Mouse (Mus musculus): ENCODE data around the gene Exoc7. TPM values are rescaled to one million over a fixed set of nuclear protein-coding genes. Genes with fewer than 3 reads are reported as not detected.

Exoc7 gene
- polyA plus RNA-seq, 1 experiment from 2014 or later, result 129 TPM

- Histone ChIP-seq H3K27ac (ENCODE audit: low read depth, low read length) (peak within 1 kb of the TSS; percentile 93), H3K4me3 (ENCODE audit: low read depth, low read length) (peak within 1 kb of the TSS; percentile 97), H3K9me3 (ENCODE audit: control insufficient read depth, low read length) (no peaks in the 10 kb centered on the region), H3K36me3 (ENCODE audit: control insufficient read depth, insufficient read depth, low read length) (peaks cover 14% of the 10 kb centered on the region; the same call in 1 of the 2 replicates), H3K27me3 (ENCODE audit: control insufficient read depth, insufficient read depth, low read length) (no peaks in the 10 kb centered on the region), H3K4me2 (ENCODE audit: low read depth, low read length) (peak within 1 kb of the TSS; percentile 70), H3K9ac (replicated peaks; ENCODE audit: low read depth, low read length) (peak within 1 kb of the TSS; percentile 82), H3K4me1 (ENCODE audit: control insufficient read depth, insufficient read depth, low read length) (peaks cover 11% of the 10 kb centered on the region)
- ATAC-seq (ENCODE audit: low read depth), result peak; percentile 99
- WGBS, result 3% methylated on average over 32 of the region's 32 CpGs
Measured at GRCm38 (mm10) chr11:116274045-116274666, 32.9 kb downstream of the Exoc7 start, which contains the start of gene Srp68. Gene Srp68 (minus strand): TSS chr11:116274217.

- Histone ChIP-seq H3K36me3 (ENCODE audit: control insufficient read depth, insufficient read depth, low read length) (peaks cover 14% of the 10 kb centered on the region; the same call in 1 of the 2 replicates), H3K4me2 (ENCODE audit: low read depth, low read length) (peak overlapping the region; percentile 70), H3K9me3 (ENCODE audit: control insufficient read depth, low read length) (no peaks in the 10 kb centered on the region), H3K27me3 (ENCODE audit: control insufficient read depth, insufficient read depth, low read length) (no peaks in the 10 kb centered on the region), H3K4me1 (ENCODE audit: control insufficient read depth, insufficient read depth, low read length) (peaks cover 11% of the 10 kb centered on the region), H3K27ac (ENCODE audit: low read depth, low read length) (peak overlapping the region; percentile 93; the same call in 1 of the 2 replicates), H3K4me3 (ENCODE audit: low read depth, low read length) (peak overlapping the region; percentile 97), H3K9ac (replicated peaks; ENCODE audit: low read depth, low read length) (peak overlapping the region; percentile 82)
- ATAC-seq (ENCODE audit: low read depth), result peak; percentile 58
- WGBS, result under 1% methylated on average over 39 of the region's 39 CpGs
Measured at GRCm38 (mm10) chr11:116273469-116274044, 33.5 kb downstream of the Exoc7 start.

- H3K9ac ChIP-seq (replicated peaks; ENCODE audit: low read depth, low read length), result peak overlapping the region; percentile 82
- 68% methylated on average over 12 of the region's 12 CpGs for WGBS
- H3K27me3 ChIP-seq (ENCODE audit: control insufficient read depth, insufficient read depth, low read length), result no peaks in the 10 kb centered on the region
- ATAC-seq (ENCODE audit: low read depth), result no peak
- no peak overlapping the region for H3K27ac ChIP-seq (ENCODE audit: low read depth, low read length)
- peak overlapping the region; percentile 97 for H3K4me3 ChIP-seq (ENCODE audit: low read depth, low read length)
- H3K36me3 ChIP-seq (ENCODE audit: control insufficient read depth, insufficient read depth, low read length), result peaks cover 18% of the 10 kb centered on the region
- peaks cover 11% of the 10 kb centered on the region for H3K4me1 ChIP-seq (ENCODE audit: control insufficient read depth, insufficient read depth, low read length)
- peak overlapping the region; percentile 70 for H3K4me2 ChIP-seq (ENCODE audit: low read depth, low read length)
- no peaks in the 10 kb centered on the region for H3K9me3 ChIP-seq (ENCODE audit: control insufficient read depth, low read length)
Measured at GRCm38 (mm10) chr11:116272589-116273468, 34.2 kb downstream of the Exoc7 start.

- ATAC-seq (ENCODE audit: low read depth), result no peak
- 87% methylated on average over 8 of the region's 8 CpGs for WGBS
- H3K36me3 ChIP-seq (ENCODE audit: control insufficient read depth, insufficient read depth, low read length), result peaks cover 44% of the 10 kb centered on the region
- H3K4me3 ChIP-seq (ENCODE audit: low read depth, low read length), result no peak overlapping the region
- peaks cover 9% of the 10 kb centered on the region for H3K4me1 ChIP-seq (ENCODE audit: control insufficient read depth, insufficient read depth, low read length)
- no peak overlapping the region for H3K27ac ChIP-seq (ENCODE audit: low read depth, low read length)
- no peak overlapping the region for H3K4me2 ChIP-seq (ENCODE audit: low read depth, low read length)
- H3K9me3 ChIP-seq (ENCODE audit: control insufficient read depth, low read length), result no peaks in the 10 kb centered on the region
- H3K27me3 ChIP-seq (ENCODE audit: control insufficient read depth, insufficient read depth, low read length), result no peaks in the 10 kb centered on the region
- H3K9ac ChIP-seq (replicated peaks; ENCODE audit: low read depth, low read length), result no peak overlapping the region
Measured at GRCm38 (mm10) chr11:116269560-116269959, 37.5 kb downstream of the Exoc7 start.

GRCm38 (mm10) chr11:116268313-116268712 is 38.7 kb downstream of the Exoc7 start:
- Histone ChIP-seq H3K4me3 (ENCODE audit: low read depth, low read length) (no peak overlapping the region), H3K9ac (replicated peaks; ENCODE audit: low read depth, low read length) (no peak overlapping the region), H3K4me1 (ENCODE audit: control insufficient read depth, insufficient read depth, low read length) (peaks cover 8% of the 10 kb centered on the region), H3K27ac (ENCODE audit: low read depth, low read length) (no peak overlapping the region), H3K36me3 (ENCODE audit: control insufficient read depth, insufficient read depth, low read length) (peaks cover 57% of the 10 kb centered on the region), H3K27me3 (ENCODE audit: control insufficient read depth, insufficient read depth, low read length) (no peaks in the 10 kb centered on the region), H3K4me2 (ENCODE audit: low read depth, low read length) (no peak overlapping the region), H3K9me3 (ENCODE audit: control insufficient read depth, low read length) (no peaks in the 10 kb centered on the region)
- 96% methylated on average over 6 of the region's 6 CpGs for WGBS
- no peak for ATAC-seq (ENCODE audit: low read depth)

- ATAC-seq (ENCODE audit: low read depth), result no peak
- Histone ChIP-seq H3K27ac (ENCODE audit: low read depth, low read length) (no peak overlapping the region), H3K36me3 (ENCODE audit: control insufficient read depth, insufficient read depth, low read length) (peaks cover 64% of the 10 kb centered on the region), H3K9ac (replicated peaks; ENCODE audit: low read depth, low read length) (no peak overlapping the region), H3K4me1 (ENCODE audit: control insufficient read depth, insufficient read depth, low read length) (peaks cover 3% of the 10 kb centered on the region), H3K4me3 (ENCODE audit: low read depth, low read length) (no peak overlapping the region), H3K27me3 (ENCODE audit: control insufficient read depth, insufficient read depth, low read length) (no peaks in the 10 kb centered on the region), H3K9me3 (ENCODE audit: control insufficient read depth, low read length) (no peaks in the 10 kb centered on the region), H3K4me2 (ENCODE audit: low read depth, low read length) (no peak overlapping the region)
- WGBS, result 85% methylated on average over 8 of the region's 8 CpGs
Measured at GRCm38 (mm10) chr11:116267637-116268036, 39.4 kb downstream of the Exoc7 start.

GRCm38 (mm10) chr11:116265850-116266249 is 41.2 kb downstream of the Exoc7 start:
- no peak overlapping the region for H3K9ac ChIP-seq (replicated peaks; ENCODE audit: low read depth, low read length)
- H3K9me3 ChIP-seq (ENCODE audit: control insufficient read depth, low read length), result no peaks in the 10 kb centered on the region
- H3K4me2 ChIP-seq (ENCODE audit: low read depth, low read length), result no peak overlapping the region
- H3K4me1 ChIP-seq (ENCODE audit: control insufficient read depth, insufficient read depth, low read length), result no peaks in the 10 kb centered on the region
- H3K36me3 ChIP-seq (ENCODE audit: control insufficient read depth, insufficient read depth, low read length), result peaks cover 78% of the 10 kb centered on the region
- 92% methylated on average over 4 of the region's 4 CpGs for WGBS
- H3K4me3 ChIP-seq (ENCODE audit: low read depth, low read length), result no peak overlapping the region
- no peak for ATAC-seq (ENCODE audit: low read depth)
- no peaks in the 10 kb centered on the region for H3K27me3 ChIP-seq (ENCODE audit: control insufficient read depth, insufficient read depth, low read length)
- H3K27ac ChIP-seq (ENCODE audit: low read depth, low read length), result no peak overlapping the region

GRCm38 (mm10) chr11:116265352-116265751 is 41.7 kb downstream of the Exoc7 start:
- no peak for ATAC-seq (ENCODE audit: low read depth)
- Histone ChIP-seq H3K4me1 (ENCODE audit: control insufficient read depth, insufficient read depth, low read length) (no peaks in the 10 kb centered on the region), H3K9me3 (ENCODE audit: control insufficient read depth, low read length) (no peaks in the 10 kb centered on the region), H3K27ac (ENCODE audit: low read depth, low read length) (no peak overlapping the region), H3K9ac (replicated peaks; ENCODE audit: low read depth, low read length) (no peak overlapping the region), H3K4me2 (ENCODE audit: low read depth, low read length) (no peak overlapping the region), H3K36me3 (ENCODE audit: control insufficient read depth, insufficient read depth, low read length) (peaks cover 83% of the 10 kb centered on the region), H3K4me3 (ENCODE audit: low read depth, low read length) (no peak overlapping the region), H3K27me3 (ENCODE audit: control insufficient read depth, insufficient read depth, low read length) (no peaks in the 10 kb centered on the region)
- WGBS, result 93% methylated on average over 11 of the region's 11 CpGs

GRCm38 (mm10) chr11:116260259-116260658 is 46.8 kb downstream of the Exoc7 start:
- H3K27me3 ChIP-seq (ENCODE audit: control insufficient read depth, insufficient read depth, low read length), result no peaks in the 10 kb centered on the region
- ATAC-seq (ENCODE audit: low read depth), result no peak
- peaks cover 68% of the 10 kb centered on the region for H3K36me3 ChIP-seq (ENCODE audit: control insufficient read depth, insufficient read depth, low read length)
- H3K9me3 ChIP-seq (ENCODE audit: control insufficient read depth, low read length), result no peaks in the 10 kb centered on the region
- H3K4me3 ChIP-seq (ENCODE audit: low read depth, low read length), result no peak overlapping the region
- no peak overlapping the region for H3K9ac ChIP-seq (replicated peaks; ENCODE audit: low read depth, low read length)
- no peaks in the 10 kb centered on the region for H3K4me1 ChIP-seq (ENCODE audit: control insufficient read depth, insufficient read depth, low read length)
- H3K4me2 ChIP-seq (ENCODE audit: low read depth, low read length), result no peak overlapping the region
- H3K27ac ChIP-seq (ENCODE audit: low read depth, low read length), result no peak overlapping the region
- 91% methylated on average over 7 of the region's 7 CpGs for WGBS

Data from neural tube, embryonic 14.5 days (tissue).